Mouse (Mus musculus): ENCODE results near the gene Hmces.

DNA sequence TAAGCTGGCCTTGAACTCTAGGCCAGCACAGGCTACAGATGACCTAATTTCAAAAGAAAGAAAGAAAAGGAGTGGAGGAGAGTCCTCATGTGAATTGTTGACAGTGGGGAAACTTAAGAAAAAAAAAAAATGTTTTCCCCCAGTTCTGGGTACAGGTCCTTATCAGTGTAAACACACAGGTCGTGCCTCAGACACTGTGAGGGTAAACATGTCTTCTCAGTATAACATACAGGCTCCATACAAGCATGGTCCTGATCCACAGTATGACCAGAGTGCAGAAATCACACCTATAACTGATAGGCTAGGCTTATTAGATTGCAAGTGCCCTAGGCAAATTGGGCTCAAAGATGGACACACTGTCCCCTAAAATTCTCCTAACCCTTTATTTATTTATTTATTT is 43.3 kb upstream of the Hmces start:
- no peak for TF ChIP-seq POLR2A (IDR thresholded peaks at IDR 0.05; ENCODE audit: control insufficient read depth, low read depth, low read length)
- no peak for TF ChIP-seq CTCF (IDR thresholded peaks at IDR 0.05; ENCODE audit: control insufficient read depth, insufficient read depth, insufficient replicate concordance, low read depth, low read length)

Data from testis, adult 2 months (tissue).